Mouse (Mus musculus) C2C12 (cell line): Measurements from ENCODE around the gene Ccdc170.

Source experiments
- CEBPB ChIP-seq: IDR thresholded peaks from one replicate; pipeline ENCODE4 v1.6.1; 2011; ENCODE audit warnings: low read depth, mild to moderate bottlenecking, control low read depth, moderate library complexity
- CTCF ChIP-seq: IDR thresholded peaks from one replicate; pipeline ENCODE4 v1.5.1; 2011; ENCODE audit not compliant: control insufficient read depth, insufficient read depth, insufficient read length
- FOSL1 ChIP-seq: IDR thresholded peaks from one replicate; pipeline ENCODE4 v1.8.0; 2011; ENCODE audit warnings: mild to moderate bottlenecking, low read length; ENCODE audit not compliant: poor library complexity, insufficient read depth, severe bottlenecking
- MAX ChIP-seq: IDR thresholded peaks from one replicate; pipeline ENCODE4 v1.6.1; 2011; ENCODE audit warnings: mild to moderate bottlenecking, control low read depth
- MYOD1 ChIP-seq: IDR thresholded peaks from one replicate; pipeline ENCODE4 v1.6.1; 2011; ENCODE audit warnings: low read depth; ENCODE audit not compliant: control insufficient read depth, insufficient read length
- USF1 ChIP-seq: IDR thresholded peaks from one replicate; pipeline ENCODE4 v1.6.1; 2011; ENCODE audit warnings: low read depth, mild to moderate bottlenecking, control low read depth, moderate library complexity

DNA sequence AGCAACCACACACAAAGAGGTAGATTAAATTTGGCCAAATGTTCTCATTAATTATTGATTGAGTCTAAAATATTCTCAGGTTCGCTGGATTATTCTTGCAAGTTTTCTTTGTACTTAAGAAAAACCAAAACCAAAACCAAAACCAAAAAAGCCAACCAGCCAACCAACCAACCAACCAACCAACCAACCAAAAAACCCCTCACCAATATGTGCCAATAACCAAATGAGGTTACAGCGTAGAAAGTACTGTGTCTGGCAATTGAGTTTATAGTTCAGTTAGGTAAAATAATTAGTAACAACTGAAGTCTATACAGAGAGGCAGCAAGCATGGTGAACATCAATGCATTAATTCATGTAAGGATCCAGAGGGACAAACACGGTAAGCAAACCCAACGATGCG, 7.6 kb downstream of the Ccdc170 start:
- TF ChIP-seq MAX (no peak), CTCF (no peak), FOSL1 (no peak), MYOD1 (no peak), USF1 (no peak), CEBPB (no peak)
